Mouse (Mus musculus) cerebellum, adult 2 months (tissue): ENCODE measurements around the gene Wwox.

Source experiments
- CTCF ChIP-seq: fragments of 200-500 bp; IDR thresholded peaks from 2 replicates; pipeline ENCODE4 v1.5.1; 2011; ENCODE audit warnings: low read depth, mild to moderate bottlenecking, control low read depth, low read length, moderate library complexity, borderline replicate concordance; ENCODE audit not compliant: insufficient read depth
- POLR2A ChIP-seq: fragments of 200-500 bp; IDR thresholded peaks from 2 replicates; pipeline ENCODE4 v1.6.1; 2011; ENCODE audit warnings: low read length, control low read depth, borderline replicate concordance; ENCODE audit not compliant: insufficient read depth

GRCm38 (mm10) chr8:114505351-114506347 is 66.2 kb downstream of the Wwox start:
- TF ChIP-seq POLR2A (no peak), CTCF (no peak)
